Mouse (Mus musculus) brain, embryonic 14.5 days (tissue): ENCODE results near the gene AU021092.

Experiments used
- CTCF ChIP-seq: fragments of 200-500 bp; IDR thresholded peaks from 2 replicates; pipeline ENCODE4 v1.5.1; 2012; ENCODE audit warnings: inconsistent platforms, mild to moderate bottlenecking, moderate library complexity, borderline replicate concordance; ENCODE audit not compliant: insufficient read depth, insufficient read length; ENCODE audit errors: extremely low read depth
- POLR2A ChIP-seq: fragments of 200-500 bp; IDR thresholded peaks from 2 replicates; pipeline ENCODE4 v1.6.1; 2012; ENCODE audit warnings: mild to moderate bottlenecking, inconsistent platforms, borderline replicate concordance; ENCODE audit not compliant: poor library complexity, insufficient read depth, insufficient read length, severe bottlenecking; ENCODE audit errors: extremely low read depth

GRCm38 (mm10) chr16:5210365-5210764 lies 11.7 kb downstream of the AU021092 start:
- TF ChIP-seq CTCF, result no peak
- TF ChIP-seq POLR2A, result no peak
